Mouse (Mus musculus) kidney, adult 9 months (tissue): ENCODE data around the gene Fcf1.
A peak's percentile ranks its signal among the peaks of the same experiment; 100 is the strongest.

Experiments
- DNase-seq: peaks from one replicate; pipeline ENCODE4 v3.0.0; 2022

The Fcf1 gene

GRCm38 (mm10) chr12:84970428-84971096 is at the start of gene Fcf1, which contains the start of gene Arel1:
Gene Fcf1, plus strand, starts transcription at chr12:84970897.
Gene Arel1, minus strand, starts transcription at chr12:84970900.
- peak; percentile 91 for DNase-seq

- DNase-seq = no peak
Measured at GRCm38 (mm10) chr12:84921881-84922419, 48.7 kb upstream of the Fcf1 start.

- DNase-seq = no peak
Measured at GRCm38 (mm10) chr12:84924324-84924723, 46.4 kb upstream of the Fcf1 start.

- DNase-seq = no peak
Measured at GRCm38 (mm10) chr12:84926542-84926941, 44.2 kb upstream of the Fcf1 start.

GRCm38 (mm10) chr12:84932210-84932609 is 38.5 kb upstream of the Fcf1 start:
- DNase-seq = no peak

- DNase-seq = no peak
Measured at GRCm38 (mm10) chr12:84935343-84935742, 35.4 kb upstream of the Fcf1 start.

GRCm38 (mm10) chr12:84939117-84939516 is 31.6 kb upstream of the Fcf1 start:
- no peak for DNase-seq

GRCm38 (mm10) chr12:84940343-84940742 is 30.4 kb upstream of the Fcf1 start:
- no peak for DNase-seq

- no peak for DNase-seq
Measured at GRCm38 (mm10) chr12:84941717-84942116, 29.0 kb upstream of the Fcf1 start.

GRCm38 (mm10) chr12:84943006-84943952 is 27.4 kb upstream of the Fcf1 start:
- peak; percentile 6 for DNase-seq

- DNase-seq = no peak
Measured at GRCm38 (mm10) chr12:84944150-84944812, 26.4 kb upstream of the Fcf1 start.

GRCm38 (mm10) chr12:84944813-84945553 is 25.7 kb upstream of the Fcf1 start:
- DNase-seq = no peak

- no peak for DNase-seq
Measured at GRCm38 (mm10) chr12:84947894-84948583, 22.7 kb upstream of the Fcf1 start.

- no peak for DNase-seq
Measured at GRCm38 (mm10) chr12:84948584-84949285, 22.0 kb upstream of the Fcf1 start.

- no peak for DNase-seq
Measured at GRCm38 (mm10) chr12:84950763-84951162, 19.9 kb upstream of the Fcf1 start.

GRCm38 (mm10) chr12:84951531-84951930 is 19.2 kb upstream of the Fcf1 start:
- no peak for DNase-seq

GRCm38 (mm10) chr12:84952351-84952750 is 18.3 kb upstream of the Fcf1 start:
- peak; percentile 11 for DNase-seq

GRCm38 (mm10) chr12:84956317-84956716 is 14.4 kb upstream of the Fcf1 start:
- DNase-seq = no peak

GRCm38 (mm10) chr12:84958794-84959356 is 11.8 kb upstream of the Fcf1 start:
- no peak for DNase-seq

GRCm38 (mm10) chr12:84962606-84963005 is 8.1 kb upstream of the Fcf1 start:
- DNase-seq = no peak
